Mouse (Mus musculus) midbrain, postnatal 0 days (tissue): Measurements from ENCODE around the gene Atp2a1. TPM values are rescaled to one million over a fixed set of nuclear protein-coding genes. Genes with fewer than 3 reads are reported as not detected.

Source experiments
- ATAC-seq: fragments of 200-750 bp; cut with Nextera tagmentation; 2 replicates; pipeline ENCODE4 v1.8.0; 2017; ENCODE audit warnings: moderate number of reproducible peaks, mild to moderate bottlenecking, moderate TSS enrichment, moderate library complexity; ENCODE audit not compliant: low FRiP score
- DNase-seq: peaks from one replicate; pipeline ENCODE4 v3.0.0-alpha.2; 2015; ENCODE audit warnings: low spot score
- H3K27ac ChIP-seq: fragments of 300-500 bp; sonication (generic); 2 replicates; pipeline ENCODE4 v1.5.1; 2014; ENCODE audit warnings: low read depth, mild to moderate bottlenecking, low read length, mixed read lengths
- H3K27me3 ChIP-seq: fragments of 300-500 bp; sonication (generic); 2 replicates; pipeline ENCODE4 v1.6.1; 2014; ENCODE audit warnings: low read length, control low read depth, mixed read lengths; ENCODE audit not compliant: insufficient read depth
- H3K36me3 ChIP-seq: fragments of 300-500 bp; sonication (generic); 2 replicates; pipeline ENCODE4 v1.6.1; 2014; ENCODE audit warnings: low read length, control low read depth, mixed read lengths; ENCODE audit not compliant: insufficient read depth
- H3K4me1 ChIP-seq: fragments of 300-500 bp; sonication (generic); 2 replicates; pipeline ENCODE4 v1.6.1; 2014; ENCODE audit warnings: mild to moderate bottlenecking, control low read depth, antibody characterized with exemption, low read length, mixed read lengths; ENCODE audit not compliant: insufficient read depth
- H3K4me2 ChIP-seq: fragments of 300-500 bp; sonication (generic); 2 replicates; pipeline ENCODE4 v1.6.1; 2014; ENCODE audit warnings: low read depth, mild to moderate bottlenecking, low read length, mixed read lengths; ENCODE audit not compliant: poor library complexity, severe bottlenecking
- H3K4me3 ChIP-seq: fragments of 300-500 bp; sonication (generic); 2 replicates; pipeline ENCODE4 v1.5.1; 2014; ENCODE audit warnings: low read depth, mild to moderate bottlenecking, low read length, moderate library complexity
- H3K9ac ChIP-seq: fragments of 300-500 bp; sonication (generic); replicated peaks from 2 replicates; pipeline ENCODE4 v1.6.1; 2014; ENCODE audit warnings: mild to moderate bottlenecking, low read length, moderate library complexity, mixed read lengths; ENCODE audit not compliant: poor library complexity, severe bottlenecking
- H3K9me3 ChIP-seq: fragments of 300-500 bp; sonication (generic); 2 replicates; pipeline ENCODE4 v1.6.1; 2016; ENCODE audit warnings: low read length, control low read depth
- CTCF ChIP-seq: IDR thresholded peaks from 2 replicates; pipeline ENCODE4 v1.5.1; 2016; ENCODE audit warnings: antibody characterized with exemption, mild to moderate bottlenecking
- whole genome bisulfite sequencing: fragments of 180-500 bp; shearing (Covaris S2); extraction: QIAGEN DNeasy Blood & Tissue Kit; methylation state at CpG from one replicate; pipeline ENCODE4 v1.1.7; 2014; 5-methylcytosine and 5-hydroxymethylcytosine counted together
- polyA plus RNA-seq: library from polyadenylated mRNA; unstranded; fragments of >200 nt; fragmentation: Nextera tagmentation; extraction: Ambion mirVana; gene quantifications from 2 replicates; pipeline ENCODE4 v1.2.1, GENCODE M21; 2015
- total RNA-seq: library from RNA; depleted of rRNA; stranded (reverse); fragments of >200 nt; gene quantifications from 2 replicates; pipeline ENCODE4 v1.2.3, GENCODE M21; 2014

Gene Atp2a1
- total and polyA plus RNA-seq, 2 experiments from 2014 or later, result 0.33 to 0.35 TPM

DNA sequence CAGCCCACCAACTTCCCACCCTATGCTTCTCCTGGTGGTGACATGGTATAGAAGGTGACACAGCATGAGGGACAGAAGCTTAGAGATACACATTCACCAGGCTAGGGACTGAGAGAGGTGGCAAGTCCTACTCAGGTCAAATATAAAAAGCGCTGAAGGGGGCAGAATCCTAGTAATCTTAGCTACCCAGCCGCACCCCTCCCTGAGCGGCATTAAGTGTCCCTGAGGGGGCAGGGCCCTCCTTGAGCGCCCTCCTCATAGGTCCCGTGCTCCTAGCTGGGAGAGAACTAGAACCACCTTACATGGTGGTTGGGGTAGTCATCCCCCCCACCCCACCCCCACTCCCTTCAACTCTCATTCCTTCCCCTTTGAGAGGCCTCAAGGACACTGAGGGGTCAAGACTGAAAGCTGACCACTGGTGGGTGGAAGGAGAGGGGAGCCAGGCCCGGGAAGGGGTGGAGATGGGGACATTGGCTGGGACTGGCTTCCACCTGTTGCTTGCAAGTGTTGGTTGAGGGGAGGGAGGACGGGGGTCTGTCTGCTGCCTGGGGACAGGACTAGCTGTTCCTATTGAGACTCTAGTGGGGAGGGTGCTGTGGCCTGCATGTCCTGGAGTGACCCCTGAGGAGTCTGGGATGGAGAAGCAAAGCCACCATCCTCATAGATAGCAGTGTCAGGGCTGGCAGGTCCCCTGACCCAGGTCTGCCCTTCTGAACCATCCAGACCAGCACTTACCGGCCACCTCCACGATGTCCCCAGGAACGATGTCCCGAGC, 3.9 kb downstream of the Atp2a1 start:
- Histone ChIP-seq H3K27ac (no peak overlapping the region), H3K4me2 (no peak overlapping the region), H3K4me1 (no peaks in the 10 kb centered on the region), H3K9me3 (no peaks in the 10 kb centered on the region), H3K27me3 (no peaks in the 10 kb centered on the region), H3K36me3 (no peaks in the 10 kb centered on the region), H3K9ac (no peak overlapping the region), H3K4me3 (no peak overlapping the region)
- DNase-seq (no peak), ATAC-seq (no peak)
- 78% methylated on average over 11 of the region's 11 CpGs for WGBS
- TF ChIP-seq CTCF, result no peak

DNA sequence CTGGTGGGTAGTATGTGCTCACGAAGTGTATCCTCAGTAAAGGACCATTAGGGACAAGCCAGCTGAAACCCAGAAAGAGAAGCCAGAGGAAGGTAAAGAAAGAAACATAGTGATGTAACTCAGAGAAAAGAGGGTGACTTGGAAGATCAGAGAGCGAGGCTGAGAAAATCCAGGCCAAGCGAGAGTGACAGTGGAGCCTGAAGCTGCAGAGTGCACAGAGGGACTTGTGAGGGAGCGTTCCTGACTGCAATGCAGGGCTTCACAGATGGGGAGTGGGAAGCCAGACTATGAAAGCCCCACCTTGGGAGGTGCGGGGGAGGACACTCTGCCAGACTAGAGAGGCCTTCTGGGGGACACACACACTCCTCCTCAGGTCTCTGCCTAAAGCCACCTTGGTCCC, 4.7 kb downstream of the Atp2a1 start:
- DNase-seq (no peak), ATAC-seq (no peak)
- H3K36me3 ChIP-seq, result no peaks in the 10 kb centered on the region
- H3K4me2 ChIP-seq, result no peak overlapping the region
- H3K9me3 ChIP-seq, result no peaks in the 10 kb centered on the region
- no peak overlapping the region for H3K4me3 ChIP-seq
- no peak overlapping the region for H3K27ac ChIP-seq
- no peak overlapping the region for H3K9ac ChIP-seq
- no peak for TF ChIP-seq CTCF
- WGBS, result 72% methylated on average over 5 of the region's 5 CpGs
- no peaks in the 10 kb centered on the region for H3K4me1 ChIP-seq
- no peaks in the 10 kb centered on the region for H3K27me3 ChIP-seq

DNA sequence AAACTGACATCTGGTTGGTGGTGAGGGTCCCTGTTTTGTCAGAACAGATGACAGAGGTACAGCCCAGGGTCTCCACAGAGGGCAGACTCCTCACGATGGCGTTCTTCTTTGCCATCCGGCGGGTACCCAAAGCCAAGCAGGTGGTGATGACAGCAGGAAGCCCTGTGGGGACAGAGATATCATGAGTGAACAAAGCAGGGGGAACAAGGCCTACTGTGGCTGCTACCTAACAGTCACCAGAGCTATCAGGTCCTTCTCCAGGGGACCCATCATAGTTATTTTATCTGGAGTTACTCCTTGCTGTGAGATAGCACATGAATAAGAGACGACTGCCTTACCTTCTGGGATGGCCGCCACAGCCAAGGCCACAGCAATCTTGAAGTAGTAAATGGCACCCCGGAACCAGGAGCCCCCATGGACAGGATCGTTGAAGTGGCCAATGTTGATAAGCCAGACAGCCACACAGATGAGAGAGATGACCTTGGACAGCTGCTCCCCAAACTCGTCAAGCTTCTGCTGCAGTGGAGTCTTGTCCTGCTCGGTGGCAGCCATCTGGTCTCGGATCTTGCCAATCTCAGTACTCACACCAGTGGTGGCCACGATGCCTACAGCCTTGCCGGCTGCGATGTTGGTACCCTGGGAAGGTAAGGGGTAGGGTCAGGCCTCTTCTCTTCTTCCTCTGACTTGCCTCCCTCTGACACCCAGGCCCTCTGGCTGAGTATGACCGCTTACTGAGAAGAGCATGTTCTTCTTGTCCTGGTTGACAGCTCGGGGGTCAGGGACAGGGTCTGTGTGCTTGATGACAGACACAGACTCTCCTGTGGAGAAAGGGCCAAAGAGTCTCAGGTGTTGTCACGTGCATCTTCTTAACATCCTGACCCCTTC, 6.3 kb downstream of the Atp2a1 start:
- no peak overlapping the region for H3K4me2 ChIP-seq
- H3K27ac ChIP-seq, result no peak overlapping the region
- no peaks in the 10 kb centered on the region for H3K36me3 ChIP-seq
- H3K4me3 ChIP-seq, result no peak overlapping the region
- no peaks in the 10 kb centered on the region for H3K9me3 ChIP-seq
- 87% methylated on average over 17 of the region's 17 CpGs for WGBS
- H3K9ac ChIP-seq, result no peak overlapping the region
- H3K27me3 ChIP-seq, result no peaks in the 10 kb centered on the region
- no peaks in the 10 kb centered on the region for H3K4me1 ChIP-seq
- DNase-seq (no peak), ATAC-seq (no peak)
- no peak for TF ChIP-seq CTCF

DNA sequence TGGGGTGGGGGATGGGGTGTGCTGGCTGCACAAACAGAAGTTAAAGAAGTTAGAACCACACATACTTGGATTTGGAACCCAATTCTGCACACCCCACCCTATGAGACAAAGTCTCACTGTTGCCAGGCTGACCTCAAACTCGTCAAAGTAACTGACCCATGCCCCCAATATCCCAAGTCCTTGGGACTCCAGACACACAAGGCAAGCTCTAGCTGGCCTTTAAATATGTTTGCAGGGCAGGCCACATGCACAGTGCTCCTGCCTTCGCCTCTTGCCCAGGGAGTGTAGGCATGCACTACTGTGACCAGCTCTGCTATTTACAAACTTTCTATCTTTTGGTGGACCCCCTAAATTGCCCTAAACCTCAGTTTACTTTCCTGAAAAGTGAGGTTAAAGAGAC, 7.7 kb downstream of the Atp2a1 start:
- Histone ChIP-seq H3K9ac (no peak overlapping the region), H3K27ac (no peak overlapping the region), H3K4me3 (no peak overlapping the region), H3K4me1 (no peaks in the 10 kb centered on the region), H3K36me3 (no peaks in the 10 kb centered on the region), H3K27me3 (no peaks in the 10 kb centered on the region), H3K9me3 (no peaks in the 10 kb centered on the region), H3K4me2 (no peak overlapping the region)
- ATAC-seq, result no peak
- WGBS, result 76% methylated on average over 2 of the region's 2 CpGs
- TF ChIP-seq CTCF, result no peak
- DNase-seq, result no peak

DNA sequence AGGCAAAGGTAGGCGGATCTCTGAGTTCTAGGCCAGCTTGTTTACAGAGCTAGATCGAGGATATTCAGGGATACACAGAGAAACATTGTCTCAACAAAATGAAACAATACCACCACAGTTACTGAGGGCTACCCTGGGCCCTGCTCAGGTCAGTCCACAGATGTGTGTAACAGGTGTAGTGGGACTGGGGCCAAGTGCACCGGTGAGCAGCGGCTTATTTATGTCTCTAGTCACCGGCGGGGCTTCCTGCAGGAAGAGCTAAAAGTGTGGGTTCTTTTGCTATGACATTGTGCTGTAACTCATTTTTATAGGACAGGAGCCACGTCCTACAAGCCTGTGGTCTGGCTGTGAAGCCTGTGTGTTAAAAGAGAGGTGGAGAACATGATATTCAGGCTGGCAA, 9.0 kb downstream of the Atp2a1 start:
- Histone ChIP-seq H3K9me3 (no peaks in the 10 kb centered on the region), H3K36me3 (no peaks in the 10 kb centered on the region), H3K9ac (no peak overlapping the region), H3K27ac (no peak overlapping the region), H3K27me3 (no peaks in the 10 kb centered on the region), H3K4me1 (no peaks in the 10 kb centered on the region), H3K4me2 (no peak overlapping the region), H3K4me3 (no peak overlapping the region)
- TF ChIP-seq CTCF, result no peak
- DNase-seq (no peak), ATAC-seq (no peak)
- 76% methylated on average over 7 of the region's 7 CpGs for WGBS

DNA sequence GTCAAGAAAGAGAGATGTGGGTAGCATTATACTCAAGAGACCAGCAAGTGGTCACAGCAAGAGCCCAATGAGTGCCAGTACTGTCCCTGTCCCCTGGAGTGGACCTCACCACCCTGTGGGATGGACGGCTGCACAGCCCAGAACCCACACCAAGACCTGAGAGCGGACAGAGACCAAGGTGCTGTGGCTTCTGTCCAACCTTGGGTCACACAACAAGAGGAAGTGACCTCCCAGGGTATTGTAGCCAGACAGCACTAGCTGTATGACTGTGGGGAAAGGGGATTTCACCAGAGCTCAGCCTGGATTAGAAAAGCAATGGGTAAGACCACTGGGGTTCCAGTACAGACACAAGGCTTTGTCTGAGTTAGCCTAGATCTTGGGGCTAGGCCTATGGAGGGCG, 10.7 kb downstream of the Atp2a1 start:
- H3K4me3 ChIP-seq, result no peak overlapping the region
- no peak for TF ChIP-seq CTCF
- H3K4me1 ChIP-seq, result no peaks in the 10 kb centered on the region
- H3K27me3 ChIP-seq, result no peaks in the 10 kb centered on the region
- no peaks in the 10 kb centered on the region for H3K9me3 ChIP-seq
- ATAC-seq, result no peak
- no peak overlapping the region for H3K9ac ChIP-seq
- no peak overlapping the region for H3K4me2 ChIP-seq
- H3K27ac ChIP-seq, result no peak overlapping the region
- WGBS, result 93% methylated on average over 3 of the region's 3 CpGs
- 0 out of 2 replicates have a peak, but pooled peaks cover 3% of the 10 kb centered on the region for H3K36me3 ChIP-seq
- DNase-seq, result no peak
